Mouse (Mus musculus): ENCODE measurements around the gene Cfl2.
"Not testable (repeated sequence)": the region's sequence is repeated elsewhere in the genome, so short reads cannot be mapped to it uniquely, and the experiment has no call there.

Cfl2 gene

DNA sequence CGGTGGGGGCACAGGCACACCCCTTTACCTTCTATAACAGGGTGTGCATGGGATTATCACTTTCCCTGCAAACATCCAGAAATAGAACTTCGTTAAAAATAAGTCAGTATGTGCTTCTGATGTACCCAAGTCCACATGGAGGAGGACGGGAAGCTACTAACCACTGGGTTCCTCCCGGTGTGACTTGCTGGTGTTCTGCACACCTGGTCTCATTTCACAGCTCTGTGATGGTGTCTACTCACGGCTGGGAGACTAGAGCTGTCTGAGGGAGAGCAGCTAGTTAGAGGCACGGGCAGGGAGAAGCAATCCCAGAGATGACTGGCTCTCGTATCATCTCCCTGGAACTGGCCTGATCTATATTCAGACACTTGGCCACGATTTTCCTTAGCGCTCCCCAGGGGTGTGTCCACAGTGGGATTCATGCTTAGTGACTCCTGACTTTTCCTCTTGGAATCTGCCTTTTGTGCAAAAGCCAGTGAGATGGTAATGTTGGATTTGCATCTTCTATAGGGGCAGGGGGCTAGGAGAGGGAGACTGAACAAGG lies 28.7 kb downstream of the Cfl2 start:
- peak; percentile 26; the same call in 1 of the 2 replicates for ATAC-seq (ENCODE audit: insufficient number of reproducible peaks, low FRiP score, low TSS enrichment)

DNA sequence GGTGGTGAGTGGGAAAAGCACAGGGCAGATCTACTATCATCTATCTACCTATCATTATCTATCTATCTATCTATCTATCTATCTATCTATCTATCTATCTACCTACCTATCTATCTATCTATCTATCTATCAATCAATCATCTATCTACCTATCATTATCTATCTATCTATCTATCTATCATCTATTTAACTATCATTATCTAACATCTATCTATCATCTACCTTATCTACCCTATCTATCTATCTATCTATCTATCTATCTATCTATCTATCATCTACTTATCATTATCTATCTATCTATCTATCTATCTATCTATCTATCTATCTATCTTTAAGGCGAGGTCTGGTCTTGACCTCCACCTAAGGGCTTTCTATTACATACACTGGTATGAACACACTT lies 30.8 kb downstream of the Cfl2 start:
- ATAC-seq (ENCODE audit: insufficient number of reproducible peaks, low FRiP score, low TSS enrichment): not testable (repeated sequence)

DNA sequence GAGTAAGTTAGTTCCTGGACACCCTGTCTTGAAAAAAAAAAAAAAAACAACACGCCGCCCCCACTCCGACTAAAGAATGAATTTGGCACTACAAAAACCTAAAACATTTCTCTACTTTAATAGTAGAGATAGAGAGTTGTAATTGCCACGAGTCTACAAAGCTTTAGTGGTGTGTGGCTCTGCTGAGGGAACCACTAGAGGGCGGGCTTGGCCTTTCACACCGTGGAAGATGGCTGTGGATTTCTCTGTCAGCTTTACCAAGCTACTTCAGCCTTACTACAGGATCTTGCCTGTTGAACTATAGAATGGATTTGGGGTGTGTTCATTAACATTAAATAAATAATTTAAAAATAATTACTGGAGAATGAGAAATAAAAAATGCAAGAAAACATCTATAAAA lies 32.1 kb downstream of the Cfl2 start:
- peak; percentile 93 for ATAC-seq (ENCODE audit: insufficient number of reproducible peaks, low FRiP score, low TSS enrichment)

DNA sequence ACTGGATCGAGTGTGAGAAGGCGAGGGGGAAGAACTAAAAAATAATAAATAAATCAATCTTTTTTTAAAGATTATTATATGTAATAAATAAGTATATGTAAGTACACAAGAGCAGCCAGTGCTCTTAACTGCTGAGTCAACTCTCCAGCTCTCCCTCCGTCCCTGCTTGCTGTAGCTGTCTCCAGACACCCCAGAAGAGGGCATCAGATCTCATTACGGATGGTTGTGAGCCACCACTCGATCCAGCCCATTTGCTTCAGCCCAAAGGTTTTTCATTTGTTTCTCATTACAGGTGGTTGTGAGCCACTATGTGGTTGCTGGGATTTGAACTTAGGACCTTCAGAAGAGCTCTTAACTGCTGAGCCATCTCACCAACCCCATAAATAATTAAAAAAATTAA lies 32.8 kb downstream of the Cfl2 start:
- ATAC-seq (ENCODE audit: insufficient number of reproducible peaks, low FRiP score, low TSS enrichment): no peak

DNA sequence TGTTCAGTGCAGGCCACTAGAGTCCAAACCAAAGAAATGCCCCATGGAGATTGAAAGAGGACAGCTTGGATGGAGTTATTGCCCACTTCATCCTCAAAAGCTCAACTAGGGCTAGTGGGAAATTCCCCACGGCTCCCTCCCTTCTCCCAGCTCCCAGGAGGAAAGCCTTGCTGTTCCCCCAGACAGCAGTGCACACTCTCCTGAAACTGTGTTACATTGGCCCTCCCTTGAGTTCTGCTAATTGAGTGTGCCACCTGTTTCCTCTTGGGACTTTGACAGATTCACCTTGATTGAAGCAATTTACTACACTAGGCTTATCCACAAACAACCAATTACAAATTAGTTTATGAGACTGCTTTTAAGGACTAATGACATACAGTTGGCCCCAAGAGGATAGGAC lies 34.6 kb downstream of the Cfl2 start:
- ATAC-seq (ENCODE audit: insufficient number of reproducible peaks, low FRiP score, low TSS enrichment): no peak

DNA sequence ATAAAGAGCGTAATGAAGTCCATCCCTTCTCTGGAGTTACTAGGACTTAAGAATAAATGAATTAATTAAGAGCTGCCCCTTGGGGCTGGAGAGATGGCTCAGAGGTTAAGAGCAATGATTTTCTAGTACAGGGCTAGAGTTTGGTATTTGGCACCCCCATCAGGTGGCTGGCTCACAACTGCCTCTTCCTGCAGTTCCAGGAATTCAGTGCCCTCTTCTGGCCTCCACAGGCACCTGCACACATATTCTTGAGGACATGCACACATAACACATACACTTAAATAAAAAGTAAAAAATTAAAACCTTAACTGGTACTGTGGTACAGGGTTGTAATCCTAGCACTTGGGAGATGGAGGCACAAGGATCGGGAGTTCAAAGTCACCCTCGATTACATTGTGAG lies 37.5 kb downstream of the Cfl2 start:
- no peak for ATAC-seq (ENCODE audit: insufficient number of reproducible peaks, low FRiP score, low TSS enrichment)

DNA sequence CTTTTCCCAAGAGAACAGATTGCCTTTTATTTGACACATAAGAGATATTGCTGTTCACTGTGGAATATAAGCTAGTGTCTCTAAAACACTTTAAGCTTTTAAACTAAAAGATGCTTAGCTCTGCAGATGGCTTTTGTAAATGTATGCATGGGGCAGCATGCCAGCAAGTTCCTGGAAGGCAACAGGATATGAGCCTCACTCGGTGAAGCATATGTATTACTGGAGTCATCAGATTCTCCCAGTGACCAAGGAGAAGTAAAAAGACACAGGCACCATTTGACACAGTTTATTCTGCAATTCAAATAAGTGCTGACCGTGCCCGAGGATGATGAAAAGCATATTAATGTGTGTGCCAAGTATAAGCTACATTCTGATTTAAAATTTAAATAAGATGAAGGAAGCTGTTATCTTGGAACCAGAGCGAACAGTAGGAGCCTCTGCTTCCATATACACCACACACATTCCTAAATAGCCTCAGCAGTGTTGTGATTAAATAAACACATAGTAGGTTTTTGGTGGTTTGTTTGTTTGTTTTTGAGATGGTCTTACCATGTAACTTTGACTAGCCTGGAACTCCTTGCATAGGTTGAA lies 39.7 kb downstream of the Cfl2 start:
- no peak for ATAC-seq (ENCODE audit: insufficient number of reproducible peaks, low FRiP score, low TSS enrichment)

DNA sequence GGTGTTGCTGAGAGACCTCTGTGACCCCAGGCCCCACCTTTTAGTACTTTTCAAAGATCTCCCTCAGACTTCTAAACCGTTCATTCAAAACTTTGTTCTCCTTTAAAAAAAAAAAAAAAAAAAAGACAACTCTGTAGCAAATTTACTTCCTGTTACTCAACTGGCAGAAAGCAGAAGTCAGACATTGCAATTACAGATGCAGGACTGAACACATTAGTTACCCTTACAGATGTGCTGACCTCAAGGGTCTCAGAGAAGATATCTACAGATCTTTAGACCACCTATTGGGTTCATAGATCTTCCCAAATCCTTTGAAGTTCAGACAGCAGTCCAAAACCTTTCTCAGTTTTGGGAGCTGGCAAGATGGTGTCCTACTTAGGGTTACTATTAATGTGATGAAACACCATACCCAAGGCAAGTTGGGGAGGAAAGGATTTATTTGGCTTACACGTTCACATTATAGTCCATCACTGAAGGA lies 42.0 kb downstream of the Cfl2 start:
- ATAC-seq (ENCODE audit: insufficient number of reproducible peaks, low FRiP score, low TSS enrichment): no peak

DNA sequence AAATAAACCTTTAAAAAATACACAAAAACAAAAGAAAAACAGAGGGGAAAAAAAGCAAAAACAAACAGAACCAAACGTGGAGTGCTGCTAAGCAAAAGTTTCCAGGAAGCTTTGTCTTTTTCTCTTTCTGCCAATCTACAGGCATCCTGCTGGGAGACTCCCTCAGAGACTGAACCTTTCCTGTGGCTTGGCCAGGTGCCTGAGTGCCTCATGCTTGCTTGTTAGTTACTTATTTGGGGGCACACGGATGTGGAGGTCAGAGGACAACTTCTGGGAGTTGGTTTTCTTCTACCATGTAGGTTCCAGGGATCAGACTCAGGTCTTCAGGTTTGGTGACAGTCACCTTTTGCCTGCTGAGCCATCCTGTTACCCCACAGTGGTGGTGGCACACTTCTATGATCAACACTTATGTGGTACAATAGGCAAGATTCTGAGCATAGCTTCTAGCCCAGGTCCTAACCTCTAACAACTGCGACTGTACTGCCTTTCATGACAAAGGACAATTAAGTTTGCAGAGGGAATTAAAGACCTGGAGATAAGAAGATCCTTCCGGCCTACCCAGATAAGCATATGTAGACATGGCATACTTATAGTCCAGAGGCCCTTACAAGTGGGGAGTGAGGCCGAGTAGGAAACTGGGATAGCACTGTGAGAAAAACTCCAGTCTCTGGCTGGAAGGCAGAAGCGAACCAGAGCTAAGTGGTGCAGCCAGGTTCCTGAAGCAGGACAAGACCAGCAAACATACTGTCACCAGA lies 43.3 kb downstream of the Cfl2 start:
- ATAC-seq (ENCODE audit: insufficient number of reproducible peaks, low FRiP score, low TSS enrichment): no peak

DNA sequence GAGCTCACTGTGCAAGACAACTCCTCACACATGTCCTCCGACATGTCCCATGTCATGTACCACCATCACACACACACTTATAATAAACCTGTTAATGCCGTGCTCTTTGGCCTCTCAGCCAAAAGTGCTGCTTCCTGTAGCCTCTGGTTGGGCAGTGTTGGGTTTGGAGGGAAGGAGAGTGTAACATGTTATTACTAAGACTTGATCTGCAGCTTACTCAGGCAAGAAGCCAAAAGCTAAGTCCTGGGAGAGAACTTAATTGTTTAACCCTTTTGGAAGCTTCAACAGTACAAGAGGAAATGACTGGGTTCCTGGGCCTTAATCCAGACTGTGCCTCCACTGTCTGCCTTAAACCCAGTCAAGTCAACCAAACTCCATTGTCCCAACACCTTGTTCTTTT lies 52.5 kb downstream of the Cfl2 start:
- ATAC-seq (ENCODE audit: insufficient number of reproducible peaks, low FRiP score, low TSS enrichment): no peak
